Mouse (Mus musculus) hindbrain, embryonic 14.5 days (tissue): Measurements from ENCODE around the gene Ralgps1. TPM values are rescaled to one million over a fixed set of nuclear protein-coding genes. Genes with fewer than 3 reads are reported as not detected.
"Not testable (repeated sequence)": the region's sequence is repeated elsewhere in the genome, so short reads cannot be mapped to it uniquely, and the experiment has no call there.

Experiments
- ATAC-seq: fragments of 200-750 bp; cut with Nextera tagmentation; 2 replicates; pipeline ENCODE4 v1.8.0; 2017; ENCODE audit warnings: moderate number of reproducible peaks, mild to moderate bottlenecking, moderate TSS enrichment, moderate library complexity; ENCODE audit not compliant: low FRiP score
- DNase-seq: peaks from one replicate; pipeline ENCODE4 v3.0.0-alpha.2; 2015; ENCODE audit warnings: low spot score
- H3K27ac ChIP-seq: fragments of 300-500 bp; sonication (generic); 2 replicates; pipeline ENCODE4 v1.5.1; 2014; ENCODE audit warnings: mild to moderate bottlenecking, moderate library complexity
- H3K27me3 ChIP-seq: fragments of 300-500 bp; sonication (generic); 2 replicates; pipeline ENCODE4 v1.6.1; 2014; ENCODE audit warnings: mild to moderate bottlenecking, low read length, mixed read lengths; ENCODE audit not compliant: control insufficient read depth, insufficient read depth
- H3K36me3 ChIP-seq: fragments of 300-500 bp; sonication (generic); replicated peaks from 2 replicates; pipeline ENCODE4 v1.6.1; 2014; ENCODE audit not compliant: control insufficient read depth, insufficient read depth
- H3K4me1 ChIP-seq: fragments of 300-500 bp; sonication (generic); replicated peaks from 2 replicates; pipeline ENCODE4 v1.6.1; 2014; ENCODE audit warnings: antibody characterized with exemption, low read length, mixed read lengths; ENCODE audit not compliant: control insufficient read depth, insufficient read depth
- H3K4me2 ChIP-seq: fragments of 300-500 bp; sonication (generic); replicated peaks from 2 replicates; pipeline ENCODE4 v1.6.1; 2014; ENCODE audit warnings: mild to moderate bottlenecking, moderate library complexity
- H3K4me3 ChIP-seq: fragments of 300-500 bp; sonication (generic); replicated peaks from 2 replicates; pipeline ENCODE4 v1.5.1; 2014; ENCODE audit warnings: mild to moderate bottlenecking, low read length
- H3K9ac ChIP-seq: fragments of 300-500 bp; sonication (generic); 2 replicates; pipeline ENCODE4 v1.6.1; 2014
- H3K9me3 ChIP-seq: fragments of 300-500 bp; sonication (generic); 2 replicates; pipeline ENCODE4 v1.6.1; 2016; ENCODE audit warnings: low read length; ENCODE audit not compliant: control insufficient read depth
- WGBS: fragments of 180-500 bp; shearing (Covaris S2); extraction: QIAGEN DNeasy Blood & Tissue Kit; methylation state at CpG from one replicate; pipeline ENCODE4 v1.1.7; 2014; 5-methylcytosine and 5-hydroxymethylcytosine counted together
- polyA plus RNA-seq: library from polyadenylated mRNA; unstranded; fragments of >200 nt; fragmentation: Nextera tagmentation; extraction: Ambion mirVana; gene quantifications from 2 replicates; pipeline ENCODE4 v1.2.1, GENCODE M21; 2014

Ralgps1 gene
- polyA plus RNA-seq, 1 experiment from 2014 or later, result 57.0 TPM

GRCm38 (mm10) chr2:33215177-33215699 is 156.0 kb downstream of the Ralgps1 start:
- no peak overlapping the region for H3K9ac ChIP-seq
- H3K4me1 ChIP-seq, result peaks cover 28% of the 10 kb centered on the region
- DNase-seq, result no peak

GRCm38 (mm10) chr2:33211263-33211662 is 160.0 kb downstream of the Ralgps1 start:
- not testable (repeated sequence) for H3K4me3 ChIP-seq, H3K4me2 ChIP-seq, H3K27me3 ChIP-seq, H3K9me3 ChIP-seq, H3K27ac ChIP-seq, ATAC-seq, H3K36me3 ChIP-seq, H3K9ac ChIP-seq, DNase-seq
- WGBS, result 75% methylated on average over 11 of the region's 11 CpGs
- H3K4me1 ChIP-seq, result peaks cover 16% of the 10 kb centered on the region

More at GRCm38 (mm10) chr2:33215177-33215699, 156.0 kb downstream of the Ralgps1 start:
- Histone ChIP-seq H3K27ac (peak overlapping the region; percentile 38; the same call in 1 of the 2 replicates), H3K4me3 (no peak overlapping the region), H3K36me3 (no peaks in the 10 kb centered on the region), H3K4me2 (peak overlapping the region; percentile 54), H3K27me3 (no peaks in the 10 kb centered on the region), H3K9me3 (no peaks in the 10 kb centered on the region)
- 67% methylated on average over 5 of the region's 5 CpGs for WGBS
- no peak for ATAC-seq

GRCm38 (mm10) chr2:33210841-33211240 is 160.4 kb downstream of the Ralgps1 start:
- no peak for ATAC-seq
- H3K4me2 ChIP-seq, result no peak overlapping the region
- H3K4me3 ChIP-seq, result no peak overlapping the region
- no peaks in the 10 kb centered on the region for H3K36me3 ChIP-seq
- H3K9me3 ChIP-seq, result no peaks in the 10 kb centered on the region
- no peaks in the 10 kb centered on the region for H3K27me3 ChIP-seq
- peaks cover 16% of the 10 kb centered on the region for H3K4me1 ChIP-seq
- H3K9ac ChIP-seq, result no peak overlapping the region
- WGBS, result 72% methylated on average over 2 of the region's 2 CpGs
- no peak for DNase-seq
- H3K27ac ChIP-seq, result no peak overlapping the region

- Histone ChIP-seq H3K9me3 (no peaks in the 10 kb centered on the region), H3K9ac (no peak overlapping the region), H3K4me2 (no peak overlapping the region), H3K4me3 (no peak overlapping the region), H3K4me1 (peaks cover 23% of the 10 kb centered on the region), H3K27me3 (no peaks in the 10 kb centered on the region), H3K36me3 (no peaks in the 10 kb centered on the region), H3K27ac (no peak overlapping the region)
- DNase-seq, result no peak
- no peak for ATAC-seq
- 89% methylated on average over 5 of the region's 5 CpGs for WGBS
These were observed 163.2 kb downstream of the Ralgps1 start for GRCm38 (mm10) chr2:33208134-33208533.

- DNase-seq (no peak), ATAC-seq (no peak; the same call in 1 of the 2 replicates)
- Histone ChIP-seq H3K27ac (peak overlapping the region; percentile 4; the same call in 1 of the 2 replicates), H3K27me3 (no peaks in the 10 kb centered on the region), H3K4me1 (peaks cover 27% of the 10 kb centered on the region), H3K4me2 (no peak overlapping the region), H3K9me3 (no peaks in the 10 kb centered on the region), H3K4me3 (no peak overlapping the region), H3K9ac (no peak overlapping the region), H3K36me3 (no peaks in the 10 kb centered on the region)
- 16% methylated on average over 4 of the region's 4 CpGs for WGBS
These were observed 164.2 kb downstream of the Ralgps1 start for GRCm38 (mm10) chr2:33207069-33207468.

GRCm38 (mm10) chr2:33205939-33206525 is 165.3 kb downstream of the Ralgps1 start:
- Histone ChIP-seq H3K36me3 (no peaks in the 10 kb centered on the region), H3K4me2 (no peak overlapping the region), H3K4me1 (peaks cover 27% of the 10 kb centered on the region), H3K27ac (peak overlapping the region; percentile 35; the same call in 1 of the 2 replicates), H3K9ac (0 out of 2 replicates have a peak overlapping the region, but pooled peaks have one; percentile 2), H3K27me3 (no peaks in the 10 kb centered on the region), H3K9me3 (no peaks in the 10 kb centered on the region), H3K4me3 (no peak overlapping the region)
- DNase-seq (no peak), ATAC-seq (no peak)
- WGBS, result 41% methylated on average over 14 of the region's 14 CpGs

- no peak for ATAC-seq
- H3K9me3 ChIP-seq, result no peaks in the 10 kb centered on the region
- no peak overlapping the region for H3K27ac ChIP-seq
- H3K4me1 ChIP-seq, result peaks cover 27% of the 10 kb centered on the region
- DNase-seq, result no peak
- H3K36me3 ChIP-seq, result no peaks in the 10 kb centered on the region
- 91% methylated on average over 5 of the region's 5 CpGs for WGBS
- no peaks in the 10 kb centered on the region for H3K27me3 ChIP-seq
- no peak overlapping the region for H3K9ac ChIP-seq
- no peak overlapping the region for H3K4me3 ChIP-seq
- H3K4me2 ChIP-seq, result no peak overlapping the region
These were observed 166.3 kb downstream of the Ralgps1 start for GRCm38 (mm10) chr2:33204980-33205379.

GRCm38 (mm10) chr2:33203284-33203683 is 168.0 kb downstream of the Ralgps1 start:
- WGBS, result 51% methylated on average over 6 of the region's 6 CpGs
- Histone ChIP-seq H3K9ac (0 out of 2 replicates have a peak overlapping the region, but pooled peaks have one; percentile 34), H3K27me3 (no peaks in the 10 kb centered on the region), H3K4me1 (peaks cover 27% of the 10 kb centered on the region), H3K9me3 (no peaks in the 10 kb centered on the region), H3K36me3 (no peaks in the 10 kb centered on the region), H3K27ac (0 out of 2 replicates have a peak overlapping the region, but pooled peaks have one; percentile 47), H3K4me3 (no peak overlapping the region), H3K4me2 (no peak overlapping the region)
- DNase-seq, result no peak
- no peak for ATAC-seq

- ATAC-seq, result no peak
- no peak for DNase-seq
- 79% methylated on average over 14 of the region's 14 CpGs for WGBS
- no peaks in the 10 kb centered on the region for H3K9me3 ChIP-seq
- no peak overlapping the region for H3K9ac ChIP-seq
- H3K27ac ChIP-seq, result no peak overlapping the region
- H3K27me3 ChIP-seq, result no peaks in the 10 kb centered on the region
- no peak overlapping the region for H3K4me3 ChIP-seq
- no peaks in the 10 kb centered on the region for H3K36me3 ChIP-seq
- peaks cover 18% of the 10 kb centered on the region for H3K4me1 ChIP-seq
- H3K4me2 ChIP-seq, result no peak overlapping the region
These were observed 170.8 kb downstream of the Ralgps1 start for GRCm38 (mm10) chr2:33200368-33201068.
